Mouse (Mus musculus): Measurements from ENCODE around the gene Nkrf. TPM values are rescaled to one million over a fixed set of nuclear protein-coding genes. Genes with fewer than 3 reads are reported as not detected.
"Not testable (repeated sequence)": the region's sequence is repeated elsewhere in the genome, so short reads cannot be mapped to it uniquely, and the experiment has no call there.

The Nkrf gene
- total and polyA plus RNA-seq, 2 experiments from 2014 or later, result 15.4 to 23.7 TPM

- 23% methylated on average over 31 of the region's 32 CpGs for WGBS
- Histone ChIP-seq H3K4me3 (ENCODE audit: low read depth, low read length) (peak overlapping the region; percentile 56), H3K27ac (ENCODE audit: low read depth, low read length) (peak overlapping the region; percentile 80), H3K27me3 (ENCODE audit: insufficient read depth, low read length) (no peaks in the 10 kb centered on the region), H3K36me3 (ENCODE audit: insufficient read depth, low read length) (no peaks in the 10 kb centered on the region), H3K9ac (replicated peaks; ENCODE audit: low read length, poor library complexity, severe bottlenecking) (peak overlapping the region; percentile 70), H3K9me3 (ENCODE audit: low read length) (no peaks in the 10 kb centered on the region), H3K4me1 (ENCODE audit: insufficient read depth, low read length) (no peaks in the 10 kb centered on the region), H3K4me2 (ENCODE audit: low read depth, low read length, poor library complexity, severe bottlenecking) (peak overlapping the region; percentile 46)
- peak; percentile 90 for ATAC-seq (ENCODE audit: low FRiP score)
- DNase-seq (ENCODE audit: low spot score), result peak; percentile 95
- TF ChIP-seq CTCF (IDR thresholded peaks at IDR 0.05), result no peak
These were observed 543 bp upstream of the Nkrf start for GRCm38 (mm10) chrX:36903115-36903768.

- H3K9me3 ChIP-seq (ENCODE audit: low read length), result no peaks in the 10 kb centered on the region
- TF ChIP-seq CTCF (IDR thresholded peaks at IDR 0.05), result no peak
- 24% methylated on average over 3 of the region's 3 CpGs for WGBS
- H3K4me3 ChIP-seq (ENCODE audit: low read depth, low read length), result peak overlapping the region; percentile 56
- peak overlapping the region; percentile 80 for H3K27ac ChIP-seq (ENCODE audit: low read depth, low read length)
- H3K4me2 ChIP-seq (ENCODE audit: low read depth, low read length, poor library complexity, severe bottlenecking), result peak overlapping the region; percentile 46
- H3K36me3 ChIP-seq (ENCODE audit: insufficient read depth, low read length), result no peaks in the 10 kb centered on the region
- no peak for DNase-seq (ENCODE audit: low spot score)
- H3K9ac ChIP-seq (replicated peaks; ENCODE audit: low read length, poor library complexity, severe bottlenecking), result peak overlapping the region; percentile 70
- ATAC-seq (ENCODE audit: low FRiP score), result no peak
- no peaks in the 10 kb centered on the region for H3K4me1 ChIP-seq (ENCODE audit: insufficient read depth, low read length)
- H3K27me3 ChIP-seq (ENCODE audit: insufficient read depth, low read length), result no peaks in the 10 kb centered on the region
These were observed 1.0 kb downstream of the Nkrf start for GRCm38 (mm10) chrX:36901655-36902054.

- not testable (repeated sequence) for ATAC-seq (ENCODE audit: low FRiP score); H3K9ac ChIP-seq (replicated peaks; ENCODE audit: low read length, poor library complexity, severe bottlenecking); H3K4me3 ChIP-seq (ENCODE audit: low read depth, low read length); H3K36me3 ChIP-seq (ENCODE audit: insufficient read depth, low read length); H3K9me3 ChIP-seq (ENCODE audit: low read length); H3K4me2 ChIP-seq (ENCODE audit: low read depth, low read length, poor library complexity, severe bottlenecking); H3K27me3 ChIP-seq (ENCODE audit: insufficient read depth, low read length); H3K27ac ChIP-seq (ENCODE audit: low read depth, low read length); H3K4me1 ChIP-seq (ENCODE audit: insufficient read depth, low read length)
- DNase-seq (ENCODE audit: low spot score), result peak; percentile 14
- TF ChIP-seq CTCF (IDR thresholded peaks at IDR 0.05), result peak; percentile 45
- 42% methylated on average over 1 of the region's 1 CpGs for WGBS
These were observed 3.8 kb downstream of the Nkrf start for GRCm38 (mm10) chrX:36898931-36899330.

- Histone ChIP-seq H3K36me3 (ENCODE audit: insufficient read depth, low read length) (no peaks in the 10 kb centered on the region), H3K4me2 (ENCODE audit: low read depth, low read length, poor library complexity, severe bottlenecking) (no peak overlapping the region)
These were observed 18.0 kb downstream of the Nkrf start for GRCm38 (mm10) chrX:36884719-36885118.

GRCm38 (mm10) chrX:36874704-36875128 lies 28.0 kb downstream of the Nkrf start:
- ATAC-seq (ENCODE audit: low FRiP score) (peak; percentile 57; the same call in 1 of the 2 replicates), DNase-seq (ENCODE audit: low spot score) (no peak)
- H3K4me3 ChIP-seq (ENCODE audit: low read depth, low read length), result peak overlapping the region; percentile 69
- WGBS, result 20% methylated on average over 31 of the region's 36 CpGs
- H3K36me3 ChIP-seq (ENCODE audit: insufficient read depth, low read length), result no peaks in the 10 kb centered on the region
- peak overlapping the region; percentile 71 for H3K9ac ChIP-seq (replicated peaks; ENCODE audit: low read length, poor library complexity, severe bottlenecking)
- H3K27me3 ChIP-seq (ENCODE audit: insufficient read depth, low read length), result no peaks in the 10 kb centered on the region
- H3K4me1 ChIP-seq (ENCODE audit: insufficient read depth, low read length), result no peaks in the 10 kb centered on the region
- peak overlapping the region; percentile 62; the same call in 1 of the 2 replicates for H3K27ac ChIP-seq (ENCODE audit: low read depth, low read length)
- peak overlapping the region; percentile 60 for H3K4me2 ChIP-seq (ENCODE audit: low read depth, low read length, poor library complexity, severe bottlenecking)
- no peak for TF ChIP-seq CTCF (IDR thresholded peaks at IDR 0.05)
- H3K9me3 ChIP-seq (ENCODE audit: low read length), result no peaks in the 10 kb centered on the region

More at GRCm38 (mm10) chrX:36884719-36885118, 18.0 kb downstream of the Nkrf start:
- 96% methylated on average over 1 of the region's 1 CpGs for WGBS
- Histone ChIP-seq H3K27ac (ENCODE audit: low read depth, low read length) (no peak overlapping the region), H3K4me1 (ENCODE audit: insufficient read depth, low read length) (no peaks in the 10 kb centered on the region), H3K4me3 (ENCODE audit: low read depth, low read length) (no peak overlapping the region), H3K9ac (replicated peaks; ENCODE audit: low read length, poor library complexity, severe bottlenecking) (no peak overlapping the region), H3K27me3 (ENCODE audit: insufficient read depth, low read length) (no peaks in the 10 kb centered on the region), H3K9me3 (ENCODE audit: low read length) (no peaks in the 10 kb centered on the region)
- ATAC-seq (ENCODE audit: low FRiP score), result no peak
- DNase-seq (ENCODE audit: low spot score), result no peak
- peak; percentile 51 for TF ChIP-seq CTCF (IDR thresholded peaks at IDR 0.05)

GRCm38 (mm10) chrX:36874178-36874696 lies 28.5 kb downstream of the Nkrf start:
- DNase-seq (ENCODE audit: low spot score), result peak; percentile 81
- peak overlapping the region; percentile 69 for H3K4me3 ChIP-seq (ENCODE audit: low read depth, low read length)
- ATAC-seq (ENCODE audit: low FRiP score), result peak; percentile 97

More at GRCm38 (mm10) chrX:36874178-36874696, 28.5 kb downstream of the Nkrf start:
- no peak for TF ChIP-seq CTCF (IDR thresholded peaks at IDR 0.05)
- H3K9me3 ChIP-seq (ENCODE audit: low read length), result no peaks in the 10 kb centered on the region
- H3K27ac ChIP-seq (ENCODE audit: low read depth, low read length), result peak overlapping the region; percentile 62; the same call in 1 of the 2 replicates
- H3K36me3 ChIP-seq (ENCODE audit: insufficient read depth, low read length), result no peaks in the 10 kb centered on the region
- peak overlapping the region; percentile 60 for H3K4me2 ChIP-seq (ENCODE audit: low read depth, low read length, poor library complexity, severe bottlenecking)
- WGBS, result 11% methylated on average over 57 of the region's 57 CpGs
- peak overlapping the region; percentile 71 for H3K9ac ChIP-seq (replicated peaks; ENCODE audit: low read length, poor library complexity, severe bottlenecking)
- H3K4me1 ChIP-seq (ENCODE audit: insufficient read depth, low read length), result no peaks in the 10 kb centered on the region
- no peaks in the 10 kb centered on the region for H3K27me3 ChIP-seq (ENCODE audit: insufficient read depth, low read length)

Measured in midbrain, postnatal 0 days (tissue).